Mouse (Mus musculus) liver, embryonic 14.5 days (tissue): Measurements from ENCODE around the gene Haspin. TPM values are rescaled to one million over a fixed set of nuclear protein-coding genes. Genes with fewer than 3 reads are reported as not detected.

ENCODE experiments used
- ATAC-seq: fragments of 200-750 bp; cut with Nextera tagmentation; 2 replicates; pipeline ENCODE4 v1.8.0; 2017; ENCODE audit warnings: moderate number of reproducible peaks, mild to moderate bottlenecking, moderate library complexity; ENCODE audit not compliant: insufficient read depth
- DNase-seq, 3 experiments: peaks; one replicate each; pipeline ENCODE4 v3.0.0-alpha.2; 2012 to 2013; ENCODE audit warnings: low read depth in 3 of 3, low spot score in 3 of 3
- H3K27ac ChIP-seq: fragments of 300-500 bp; sonication (generic); 2 replicates; pipeline ENCODE4 v1.5.1; 2014; ENCODE audit warnings: moderate library complexity, mild to moderate bottlenecking, control low read depth, inconsistent platforms
- H3K27me3 ChIP-seq: fragments of 300-500 bp; sonication (generic); 2 replicates; pipeline ENCODE4 v1.6.1; 2014; ENCODE audit warnings: mild to moderate bottlenecking, low read length, moderate library complexity; ENCODE audit not compliant: control insufficient read depth, insufficient read depth
- H3K36me3 ChIP-seq: fragments of 300-500 bp; sonication (generic); replicated peaks from 2 replicates; pipeline ENCODE4 v1.6.1; 2014; ENCODE audit warnings: low read depth; ENCODE audit not compliant: control insufficient read depth, insufficient read depth
- H3K4me1 ChIP-seq, 2 experiments: fragments of 200-500 bp in 1 of 2; fragments of 300-500 bp in 1 of 2; sonication (generic) in 1 of 2; replicated peaks; 2 replicates each; pipeline ENCODE4 v1.6.1; 2012 to 2014; ENCODE audit warnings: antibody characterized with exemption in 1 of 2, inconsistent platforms in 1 of 2, low read length in 1 of 2; ENCODE audit not compliant: control insufficient read depth in 2 of 2, insufficient read depth in 2 of 2
- H3K4me2 ChIP-seq: fragments of 300-500 bp; sonication (generic); 2 replicates; pipeline ENCODE4 v1.6.1; 2014; ENCODE audit warnings: low read depth, mild to moderate bottlenecking, control low read depth, moderate library complexity
- H3K4me3 ChIP-seq, 2 experiments: fragments of 200-500 bp in 1 of 2; fragments of 300-500 bp in 1 of 2; sonication (generic) in 1 of 2; 2 replicates each; pipeline ENCODE4 v1.5.1; 2012 to 2014; ENCODE audit warnings: low read depth in 2 of 2, low read length in 2 of 2, mild to moderate bottlenecking in 2 of 2, control low read depth in 1 of 2, inconsistent platforms in 1 of 2, moderate library complexity in 1 of 2; ENCODE audit not compliant: insufficient read depth in 1 of 2
- H3K9ac ChIP-seq: fragments of 300-500 bp; sonication (generic); replicated peaks from 2 replicates; pipeline ENCODE4 v1.6.1; 2014; ENCODE audit warnings: mild to moderate bottlenecking, control low read depth, moderate library complexity
- H3K9me3 ChIP-seq: fragments of 300-500 bp; sonication (generic); 2 replicates; pipeline ENCODE4 v1.6.1; 2016; ENCODE audit warnings: low read length, mixed read lengths; ENCODE audit not compliant: control insufficient read depth
- CTCF ChIP-seq: IDR thresholded peaks from 2 replicates; pipeline ENCODE4 v1.5.1; 2016; ENCODE audit warnings: antibody characterized with exemption, low read depth, control low read depth
- EP300 ChIP-seq: IDR thresholded peaks from 2 replicates; pipeline ENCODE4 v1.6.1; 2016; ENCODE audit warnings: antibody characterized with exemption, low read depth
- WGBS: fragments of 180-500 bp; shearing (Covaris S2); extraction: QIAGEN DNeasy Blood & Tissue Kit; methylation state at CpG from one replicate; pipeline ENCODE4 v1.1.7; 2014; ENCODE audit not compliant: insufficient replicate concordance; 5-methylcytosine and 5-hydroxymethylcytosine counted together
- polyA plus RNA-seq, 2 experiments: library from polyadenylated mRNA; depleted of rRNA in 1 of 2; stranded (reverse) in 1 of 2; unstranded in 1 of 2; fragments of >200 nt; fragmentation: Nextera tagmentation in 1 of 2; extraction: Ambion mirVana in 1 of 2; gene quantifications; 2 replicates each; pipeline versions ENCODE4 v1.2.1 to v1.2.3; 2012 to 2014

Gene Haspin
- polyA plus RNA-seq, 2 experiments = 5.7 to 10.5 TPM

GRCm38 (mm10) chr11:73176608-73177508 is 38.8 kb upstream of the Haspin start, which contains the start of the genes Emc6 and Tax1bp3:
TSS of gene Emc6 (minus strand) at chr11:73177037.
TSS of gene Tax1bp3 (plus strand) at chr11:73177083.
- peak within 1 kb of the TSS; percentile 93 for H3K4me2 ChIP-seq
- H3K4me1 ChIP-seq = peaks cover 13 to 17% of the 10 kb centered on the region in 2 experiments
- no peaks in the 10 kb centered on the region for H3K9me3 ChIP-seq
- peak within 1 kb of the TSS; percentile 89 to 95 for H3K4me3 ChIP-seq
- peaks cover 2% of the 10 kb centered on the region; the same call in 1 of the 2 replicates for H3K36me3 ChIP-seq
- H3K27ac ChIP-seq = peak within 1 kb of the TSS; percentile 40
- DNase-seq (peak; percentile 97 to 98 (median 97)), ATAC-seq (peak; percentile 97)
- H3K27me3 ChIP-seq = no peaks in the 10 kb centered on the region
- no peak for TF ChIP-seq EP300
- peak; percentile 18; the same call in 1 of the 2 replicates for TF ChIP-seq CTCF
- peak within 1 kb of the TSS; percentile 86 for H3K9ac ChIP-seq
- under 1% methylated on average over 81 of the region's 81 CpGs for WGBS

GRCm38 (mm10) chr11:73176186-73176585 is 38.1 kb upstream of the Haspin start:
- 0% methylated on average over 15 of the region's 15 CpGs for WGBS
- TF ChIP-seq EP300 (no peak), CTCF (no peak)
- DNase-seq (no peak), ATAC-seq (no peak)
- peak overlapping the region; percentile 40 for H3K27ac ChIP-seq
- peak overlapping the region; percentile 86 for H3K9ac ChIP-seq
- peak overlapping the region; percentile 89 to 95 for H3K4me3 ChIP-seq
- no peaks in the 10 kb centered on the region for H3K9me3 ChIP-seq
- no peaks in the 10 kb centered on the region for H3K27me3 ChIP-seq
- peaks cover 2% of the 10 kb centered on the region; the same call in 1 of the 2 replicates for H3K36me3 ChIP-seq
- peak overlapping the region; percentile 93 for H3K4me2 ChIP-seq
- peaks cover 13 to 17% of the 10 kb centered on the region in 2 experiments for H3K4me1 ChIP-seq

- no peaks in the 10 kb centered on the region for H3K27me3 ChIP-seq
- H3K4me3 ChIP-seq = peak overlapping the region; percentile 89 to 95
- H3K4me1 ChIP-seq = peaks cover 13 to 17% of the 10 kb centered on the region in 2 experiments
- H3K9ac ChIP-seq = peak overlapping the region; percentile 86
- TF ChIP-seq EP300 = no peak
- TF ChIP-seq CTCF = no peak
- ATAC-seq (no peak), DNase-seq (peak in 1 of 3 experiments; percentile 33)
- no peaks in the 10 kb centered on the region for H3K9me3 ChIP-seq
- peak overlapping the region; percentile 93 for H3K4me2 ChIP-seq
- peak overlapping the region; percentile 35; the same call in 1 of the 2 replicates for H3K27ac ChIP-seq
- H3K36me3 ChIP-seq = peaks cover 2% of the 10 kb centered on the region; the same call in 1 of the 2 replicates
- 34% methylated on average over 8 of the region's 8 CpGs for WGBS
These were observed 37.5 kb upstream of the Haspin start for GRCm38 (mm10) chr11:73175612-73176011.

GRCm38 (mm10) chr11:73172186-73172585 is 34.1 kb upstream of the Haspin start:
- ATAC-seq (no peak), DNase-seq (no peak)
- no peak overlapping the region for H3K9ac ChIP-seq
- no peak overlapping the region for H3K4me2 ChIP-seq
- H3K4me1 ChIP-seq = peaks cover 5 to 6% of the 10 kb centered on the region in 2 experiments; a peak in 2 of 4 replicates
- TF ChIP-seq CTCF (no peak), EP300 (no peak)
- 69% methylated on average over 5 of the region's 5 CpGs for WGBS
- no peak overlapping the region for H3K4me3 ChIP-seq
- H3K27ac ChIP-seq = no peak overlapping the region
- H3K27me3 ChIP-seq = no peaks in the 10 kb centered on the region
- no peaks in the 10 kb centered on the region for H3K9me3 ChIP-seq
- peaks cover 2% of the 10 kb centered on the region; the same call in 1 of the 2 replicates for H3K36me3 ChIP-seq

GRCm38 (mm10) chr11:73169231-73169630 is 31.1 kb upstream of the Haspin start:
- TF ChIP-seq EP300 = no peak
- TF ChIP-seq CTCF = peak; percentile 87
- ATAC-seq = peak; percentile 40; the same call in 1 of the 2 replicates
- no peak overlapping the region for H3K4me3 ChIP-seq
- no peaks in the 10 kb centered on the region for H3K27me3 ChIP-seq
- no peak overlapping the region for H3K9ac ChIP-seq
- H3K9me3 ChIP-seq = no peaks in the 10 kb centered on the region
- H3K27ac ChIP-seq = no peak overlapping the region
- peaks cover 2% of the 10 kb centered on the region; the same call in 1 of the 2 replicates for H3K36me3 ChIP-seq
- peaks cover 0 to 2% of the 10 kb centered on the region in 2 experiments; a peak in 1 of 4 replicates for H3K4me1 ChIP-seq
- WGBS = 37% methylated on average over 4 of the region's 4 CpGs
- peak; percentile 37 to 40 (median 37) for DNase-seq
- H3K4me2 ChIP-seq = no peak overlapping the region
